Mouse (Mus musculus) erythroblast, embryonic 14.5 days (primary cell): ENCODE results near the gene Sar1a.

ENCODE experiments used
- GATA1 ChIP-seq: IDR thresholded peaks from 2 replicates; pipeline ENCODE4 v1.6.1; 2012; ENCODE audit warnings: low read length, inconsistent platforms, mixed read lengths
- TAL1 ChIP-seq: IDR thresholded peaks from 3 replicates; pipeline ENCODE4 v1.6.1; 2012; ENCODE audit warnings: low read length, inconsistent platforms, mixed read lengths

DNA sequence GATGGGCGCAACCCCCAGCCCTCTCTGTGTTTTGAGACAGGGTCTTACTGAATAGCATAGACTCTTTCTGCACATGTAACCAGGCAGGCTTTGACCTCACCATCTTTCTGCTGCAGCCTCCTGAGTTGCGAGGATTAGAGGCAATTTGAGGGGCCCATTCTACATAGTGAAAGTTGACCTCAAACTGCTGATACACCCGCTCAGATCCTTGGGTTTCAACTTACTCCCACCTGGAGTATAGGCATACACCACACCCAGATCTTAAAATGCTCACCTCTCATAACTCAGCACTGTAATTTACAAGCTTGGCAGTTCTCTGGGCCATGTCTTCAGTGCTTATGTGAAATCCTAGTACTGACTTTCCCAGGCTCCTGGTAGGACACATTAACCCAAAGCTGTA is 24.9 kb upstream of the Sar1a start:
- TF ChIP-seq GATA1 (no peak), TAL1 (no peak)
